Mouse (Mus musculus) heart, embryonic 15.5 days (tissue): ENCODE measurements around the gene Kif6. TPM values are rescaled to one million over a fixed set of nuclear protein-coding genes. Genes with fewer than 3 reads are reported as not detected.
A peak's percentile ranks its signal among the peaks of the same experiment; 100 is the strongest.

Source experiments
- ATAC-seq: fragments of 200-750 bp; cut with Nextera tagmentation; replicated peaks from 2 replicates; pipeline ENCODE4 v1.8.0; 2017; ENCODE audit warnings: low read depth, moderate TSS enrichment; ENCODE audit not compliant: insufficient number of reproducible peaks, insufficient read depth, low FRiP score
- H3K27ac ChIP-seq: fragments of 300-500 bp; sonication (generic); 2 replicates; pipeline ENCODE4 v1.5.1; 2015; ENCODE audit warnings: mild to moderate bottlenecking, inconsistent platforms
- H3K27me3 ChIP-seq: fragments of 300-500 bp; sonication (generic); 2 replicates; pipeline ENCODE4 v1.6.1; 2015; ENCODE audit warnings: inconsistent platforms
- H3K36me3 ChIP-seq: fragments of 300-500 bp; sonication (generic); 2 replicates; pipeline ENCODE4 v1.6.1; 2015; ENCODE audit warnings: mild to moderate bottlenecking, inconsistent platforms
- H3K4me1 ChIP-seq: fragments of 300-500 bp; sonication (generic); replicated peaks from 2 replicates; pipeline ENCODE4 v1.6.1; 2015; ENCODE audit warnings: inconsistent platforms
- H3K4me2 ChIP-seq: fragments of 300-500 bp; sonication (generic); 2 replicates; pipeline ENCODE4 v1.6.1; 2015; ENCODE audit warnings: inconsistent platforms, mild to moderate bottlenecking, moderate library complexity
- H3K4me3 ChIP-seq: fragments of 300-500 bp; sonication (generic); 2 replicates; pipeline ENCODE4 v1.5.1; 2015; ENCODE audit warnings: mild to moderate bottlenecking, inconsistent platforms
- H3K9ac ChIP-seq: fragments of 300-500 bp; sonication (generic); 2 replicates; pipeline ENCODE4 v1.6.1; 2015; ENCODE audit warnings: mild to moderate bottlenecking, inconsistent platforms
- H3K9me3 ChIP-seq: fragments of 300-500 bp; sonication (generic); replicated peaks from 2 replicates; pipeline ENCODE4 v1.6.1; 2016; ENCODE audit warnings: inconsistent platforms
- WGBS: fragments of 180-500 bp; shearing (Covaris S2); methylation state at CpG from one replicate; pipeline ENCODE4 v1.1.7; 2015; ENCODE audit warnings: mixed read lengths; 5-methylcytosine and 5-hydroxymethylcytosine counted together
- polyA plus RNA-seq: library from polyadenylated mRNA; unstranded; fragments of >200 nt; fragmentation: Nextera tagmentation; extraction: Ambion mirVana; gene quantifications from 2 replicates; pipeline ENCODE4 v1.2.1, GENCODE M21; 2015

The Kif6 gene
- polyA plus RNA-seq, 1 experiment from 2014 or later = 1.9 TPM

- H3K27ac ChIP-seq = no peak overlapping the region
- H3K36me3 ChIP-seq = no peaks in the 10 kb centered on the region
- no peaks in the 10 kb centered on the region for H3K27me3 ChIP-seq
- H3K4me3 ChIP-seq = no peak overlapping the region
- WGBS = 87% methylated on average over 5 of the region's 5 CpGs
- no peak overlapping the region for H3K4me2 ChIP-seq
- H3K4me1 ChIP-seq = no peaks in the 10 kb centered on the region
- ATAC-seq = no peak
- H3K9ac ChIP-seq = no peak overlapping the region
- H3K9me3 ChIP-seq = no peaks in the 10 kb centered on the region
Measured at GRCm38 (mm10) chr17:49666728-49667127, 51.8 kb downstream of the Kif6 start.

GRCm38 (mm10) chr17:49668296-49668695, 53.4 kb downstream of the Kif6 start:
- peaks cover 4% of the 10 kb centered on the region for H3K4me1 ChIP-seq
- WGBS = 81% methylated on average over 6 of the region's 6 CpGs
- no peak for ATAC-seq
- no peak overlapping the region for H3K27ac ChIP-seq
- H3K9me3 ChIP-seq = no peaks in the 10 kb centered on the region
- no peak overlapping the region for H3K9ac ChIP-seq
- H3K4me2 ChIP-seq = no peak overlapping the region
- H3K36me3 ChIP-seq = no peaks in the 10 kb centered on the region
- H3K27me3 ChIP-seq = no peaks in the 10 kb centered on the region
- H3K4me3 ChIP-seq = no peak overlapping the region

GRCm38 (mm10) chr17:49671921-49672339, 57.0 kb downstream of the Kif6 start:
- H3K27me3 ChIP-seq = no peaks in the 10 kb centered on the region
- no peak overlapping the region for H3K4me3 ChIP-seq
- H3K36me3 ChIP-seq = no peaks in the 10 kb centered on the region
- no peak for ATAC-seq
- WGBS = 68% methylated on average over 6 of the region's 6 CpGs
- peaks cover 4% of the 10 kb centered on the region for H3K4me1 ChIP-seq
- no peak overlapping the region for H3K27ac ChIP-seq
- no peaks in the 10 kb centered on the region for H3K9me3 ChIP-seq
- H3K9ac ChIP-seq = no peak overlapping the region
- no peak overlapping the region for H3K4me2 ChIP-seq

GRCm38 (mm10) chr17:49672421-49672820, 57.5 kb downstream of the Kif6 start:
- 65% methylated on average over 5 of the region's 5 CpGs for WGBS
- H3K9me3 ChIP-seq = no peaks in the 10 kb centered on the region
- H3K36me3 ChIP-seq = no peaks in the 10 kb centered on the region
- no peaks in the 10 kb centered on the region for H3K27me3 ChIP-seq
- no peak overlapping the region for H3K9ac ChIP-seq
- peaks cover 4% of the 10 kb centered on the region for H3K4me1 ChIP-seq
- no peak overlapping the region for H3K4me2 ChIP-seq
- no peak overlapping the region for H3K27ac ChIP-seq
- no peak for ATAC-seq
- H3K4me3 ChIP-seq = no peak overlapping the region

GRCm38 (mm10) chr17:49675629-49676028, 60.7 kb downstream of the Kif6 start:
- WGBS = 75% methylated on average over 4 of the region's 4 CpGs
- no peak overlapping the region for H3K27ac ChIP-seq
- H3K9ac ChIP-seq = no peak overlapping the region
- H3K4me3 ChIP-seq = no peak overlapping the region
- no peaks in the 10 kb centered on the region for H3K36me3 ChIP-seq
- H3K4me2 ChIP-seq = no peak overlapping the region
- H3K27me3 ChIP-seq = no peaks in the 10 kb centered on the region
- no peak for ATAC-seq
- peaks cover 4% of the 10 kb centered on the region for H3K4me1 ChIP-seq
- no peaks in the 10 kb centered on the region for H3K9me3 ChIP-seq

GRCm38 (mm10) chr17:49681410-49681809, 66.5 kb downstream of the Kif6 start:
- no peaks in the 10 kb centered on the region for H3K36me3 ChIP-seq
- no peak overlapping the region for H3K4me3 ChIP-seq
- no peak overlapping the region for H3K9ac ChIP-seq
- H3K4me2 ChIP-seq = no peak overlapping the region
- no peak overlapping the region for H3K27ac ChIP-seq
- no peak for ATAC-seq
- H3K4me1 ChIP-seq = 0 out of 2 replicates have a peak, but pooled peaks cover 2% of the 10 kb centered on the region
- 72% methylated on average over 8 of the region's 8 CpGs for WGBS
- no peaks in the 10 kb centered on the region for H3K27me3 ChIP-seq
- H3K9me3 ChIP-seq = no peaks in the 10 kb centered on the region

GRCm38 (mm10) chr17:49684146-49684545, 69.2 kb downstream of the Kif6 start:
- Histone ChIP-seq H3K4me1 (0 out of 2 replicates have a peak, but pooled peaks cover 2% of the 10 kb centered on the region), H3K27ac (no peak overlapping the region), H3K4me2 (no peak overlapping the region), H3K27me3 (no peaks in the 10 kb centered on the region), H3K36me3 (no peaks in the 10 kb centered on the region), H3K4me3 (no peak overlapping the region), H3K9ac (no peak overlapping the region), H3K9me3 (no peaks in the 10 kb centered on the region)
- 17% methylated on average over 2 of the region's 2 CpGs for WGBS
- no peak for ATAC-seq

- H3K4me2 ChIP-seq = peak overlapping the region; percentile 3
Measured at GRCm38 (mm10) chr17:49690607-49691454, 75.9 kb downstream of the Kif6 start.

GRCm38 (mm10) chr17:49691455-49691805, 76.5 kb downstream of the Kif6 start:
- Histone ChIP-seq H3K27ac (peak overlapping the region; percentile 55), H3K27me3 (no peaks in the 10 kb centered on the region), H3K36me3 (no peaks in the 10 kb centered on the region), H3K9ac (no peak overlapping the region), H3K4me3 (no peak overlapping the region), H3K4me1 (peaks cover 12% of the 10 kb centered on the region), H3K4me2 (no peak overlapping the region), H3K9me3 (no peaks in the 10 kb centered on the region)
- WGBS = 33% methylated on average over 9 of the region's 9 CpGs
- peak; percentile 76 for ATAC-seq

More at GRCm38 (mm10) chr17:49690607-49691454, 75.9 kb downstream of the Kif6 start:
- ATAC-seq = peak; percentile 70
- peak overlapping the region; percentile 55 for H3K27ac ChIP-seq
- H3K4me3 ChIP-seq = no peak overlapping the region
- peaks cover 12% of the 10 kb centered on the region for H3K4me1 ChIP-seq
- WGBS = 26% methylated on average over 10 of the region's 10 CpGs
- H3K9me3 ChIP-seq = no peaks in the 10 kb centered on the region
- H3K27me3 ChIP-seq = no peaks in the 10 kb centered on the region
- H3K9ac ChIP-seq = no peak overlapping the region
- no peaks in the 10 kb centered on the region for H3K36me3 ChIP-seq

- no peak overlapping the region for H3K27ac ChIP-seq
- no peak overlapping the region for H3K9ac ChIP-seq
- no peak for ATAC-seq
- H3K27me3 ChIP-seq = no peaks in the 10 kb centered on the region
- H3K4me3 ChIP-seq = no peak overlapping the region
- 79% methylated on average over 5 of the region's 5 CpGs for WGBS
- no peak overlapping the region for H3K4me2 ChIP-seq
- peaks cover 12% of the 10 kb centered on the region for H3K4me1 ChIP-seq
- H3K36me3 ChIP-seq = no peaks in the 10 kb centered on the region
- H3K9me3 ChIP-seq = no peaks in the 10 kb centered on the region
Measured at GRCm38 (mm10) chr17:49693206-49693605, 78.3 kb downstream of the Kif6 start.

GRCm38 (mm10) chr17:49697220-49697619, 82.3 kb downstream of the Kif6 start:
- H3K27ac ChIP-seq = no peak overlapping the region
- H3K9me3 ChIP-seq = no peaks in the 10 kb centered on the region
- H3K4me3 ChIP-seq = no peak overlapping the region
- H3K36me3 ChIP-seq = no peaks in the 10 kb centered on the region
- no peaks in the 10 kb centered on the region for H3K27me3 ChIP-seq
- H3K4me1 ChIP-seq = no peaks in the 10 kb centered on the region
- ATAC-seq = no peak
- H3K4me2 ChIP-seq = no peak overlapping the region
- 76% methylated on average over 5 of the region's 5 CpGs for WGBS
- no peak overlapping the region for H3K9ac ChIP-seq
